Mouse (Mus musculus): ENCODE data around the gene Gcfc2. TPM values are rescaled to one million over a fixed set of nuclear protein-coding genes. Genes with fewer than 3 reads are reported as not detected.

Gcfc2 gene
- polyA plus RNA-seq (2015; fragmentation: Nextera tagmentation; extraction: Ambion mirVana), result 7.6 and 8.4 TPM in 2 replicates

DNA sequence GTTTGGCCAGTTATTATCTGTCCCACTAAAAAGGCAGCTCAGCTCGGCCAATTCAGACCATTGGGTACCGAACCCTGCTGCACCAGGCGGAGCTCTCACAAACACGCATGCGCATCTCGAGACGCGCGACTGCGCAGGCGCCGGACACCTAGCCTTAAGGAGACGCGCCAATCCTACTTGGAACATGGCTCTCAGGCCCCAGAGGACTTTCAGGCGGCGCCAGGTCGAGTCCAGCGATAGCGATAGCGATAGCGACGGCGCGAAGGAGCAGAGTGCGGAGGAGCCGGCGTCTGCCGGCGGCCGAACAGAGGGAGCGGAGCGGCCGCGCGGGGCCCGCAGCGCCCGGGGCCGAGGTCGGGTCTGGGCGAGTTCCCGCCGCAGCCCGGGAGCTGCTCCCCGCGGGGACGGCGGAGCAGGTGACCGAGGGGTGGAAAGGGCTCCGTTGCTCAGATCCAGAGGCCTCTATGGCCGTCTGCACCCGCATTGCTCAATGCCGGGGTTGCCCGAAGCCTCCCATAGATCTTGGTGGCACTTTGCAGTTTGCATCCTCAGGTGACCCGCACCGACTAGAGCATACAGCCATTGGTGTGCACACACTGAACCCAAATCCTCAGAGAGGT lies at the start of gene Gcfc2:
Gene Gcfc2 (plus strand): TSS at position 147 of the 620 bp plus-strand sequence.
- H3K4me2 ChIP-seq (ENCODE audit: low read length), result peak within 1 kb of the TSS; percentile 73
- ATAC-seq, result peak; percentile 98
- no peaks in the 10 kb centered on the region for H3K36me3 ChIP-seq (ENCODE audit: control insufficient read depth, insufficient read depth, low read length)
- peak within 1 kb of the TSS; percentile 60; the same call in 1 of the 2 replicates for H3K27ac ChIP-seq (ENCODE audit: low read length)
- H3K9me3 ChIP-seq (replicated peaks; ENCODE audit: control insufficient read depth, low read length, poor library complexity, severe bottlenecking), result no peaks in the 10 kb centered on the region
- peak within 1 kb of the TSS; percentile 76 for H3K4me3 ChIP-seq (ENCODE audit: low read depth, low read length)
- peak within 1 kb of the TSS; percentile 84 for H3K9ac ChIP-seq (ENCODE audit: low read depth, low read length)
- H3K4me1 ChIP-seq (ENCODE audit: control insufficient read depth, insufficient read depth, low read length), result peaks cover 7% of the 10 kb centered on the region
- WGBS, result under 1% methylated on average over 49 of the region's 56 CpGs
- H3K27me3 ChIP-seq (ENCODE audit: control insufficient read depth, insufficient read depth, low read depth, low read length), result no peaks in the 10 kb centered on the region

GRCm38 (mm10) chr6:81895678-81896230 lies 27.7 kb upstream of the Gcfc2 start:
- H3K4me2 ChIP-seq (ENCODE audit: low read length), result no peak overlapping the region
- 82% methylated on average over 2 of the region's 3 CpGs for WGBS
- H3K4me3 ChIP-seq (ENCODE audit: low read depth, low read length), result no peak overlapping the region
- ATAC-seq, result no peak
- H3K36me3 ChIP-seq (ENCODE audit: control insufficient read depth, insufficient read depth, low read length), result no peaks in the 10 kb centered on the region
- no peaks in the 10 kb centered on the region for H3K27me3 ChIP-seq (ENCODE audit: control insufficient read depth, insufficient read depth, low read depth, low read length)
- H3K27ac ChIP-seq (ENCODE audit: low read length), result no peak overlapping the region
- no peak overlapping the region for H3K9ac ChIP-seq (ENCODE audit: low read depth, low read length)
- no peaks in the 10 kb centered on the region for H3K4me1 ChIP-seq (ENCODE audit: control insufficient read depth, insufficient read depth, low read length)
- H3K9me3 ChIP-seq (replicated peaks; ENCODE audit: control insufficient read depth, low read length, poor library complexity, severe bottlenecking), result no peaks in the 10 kb centered on the region

- no peak overlapping the region for H3K4me2 ChIP-seq (ENCODE audit: low read length)
- no peaks in the 10 kb centered on the region for H3K4me1 ChIP-seq (ENCODE audit: control insufficient read depth, insufficient read depth, low read length)
- H3K36me3 ChIP-seq (ENCODE audit: control insufficient read depth, insufficient read depth, low read length), result no peaks in the 10 kb centered on the region
- no peak overlapping the region for H3K4me3 ChIP-seq (ENCODE audit: low read depth, low read length)
- H3K9ac ChIP-seq (ENCODE audit: low read depth, low read length), result no peak overlapping the region
- no peaks in the 10 kb centered on the region for H3K9me3 ChIP-seq (replicated peaks; ENCODE audit: control insufficient read depth, low read length, poor library complexity, severe bottlenecking)
- H3K27ac ChIP-seq (ENCODE audit: low read length), result no peak overlapping the region
- H3K27me3 ChIP-seq (ENCODE audit: control insufficient read depth, insufficient read depth, low read depth, low read length), result no peaks in the 10 kb centered on the region
- ATAC-seq, result no peak
- 87% methylated on average over 25 of the region's 25 CpGs for WGBS
Measured at GRCm38 (mm10) chr6:81910302-81910855, 13.1 kb upstream of the Gcfc2 start.

DNA sequence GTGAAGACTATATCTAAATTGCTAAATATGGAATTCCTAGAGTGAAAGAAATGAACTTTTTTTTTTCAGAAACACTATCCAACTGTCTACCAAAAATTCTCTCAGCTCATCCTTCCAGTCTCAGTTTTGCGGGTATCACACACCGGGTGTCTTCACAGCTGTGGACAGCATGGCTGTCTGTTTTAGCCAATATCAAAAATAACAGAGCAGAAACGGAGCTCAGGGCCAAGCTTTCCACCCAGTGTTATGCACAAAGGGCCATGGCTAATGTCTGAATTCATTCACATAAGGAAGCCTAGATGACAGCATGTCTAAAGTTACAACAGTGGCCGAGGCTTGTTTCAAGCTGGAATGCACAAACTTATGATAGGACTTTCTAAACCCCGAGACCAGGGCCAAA lies 12.2 kb upstream of the Gcfc2 start:
- H3K4me2 ChIP-seq (ENCODE audit: low read length), result no peak overlapping the region
- H3K36me3 ChIP-seq (ENCODE audit: control insufficient read depth, insufficient read depth, low read length), result no peaks in the 10 kb centered on the region

DNA sequence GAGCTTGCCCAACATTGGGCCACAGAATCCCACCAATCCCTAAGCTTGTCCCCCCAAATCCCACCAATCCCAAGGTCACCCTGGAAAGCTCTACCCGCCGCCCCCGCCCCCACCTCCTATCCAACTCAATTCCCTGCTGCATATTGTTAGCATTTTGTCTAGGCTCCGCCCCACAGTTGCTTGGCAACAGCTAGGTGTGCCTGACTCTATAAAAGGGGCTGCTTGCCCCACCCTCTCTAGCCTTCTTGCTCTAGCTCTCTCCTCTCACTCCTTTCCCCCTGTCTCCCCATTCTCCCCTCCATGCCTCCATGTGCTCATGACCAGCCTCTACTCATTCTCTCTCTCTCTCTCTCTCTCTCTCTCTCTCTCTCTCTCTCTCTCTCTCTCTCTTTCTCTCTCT lies 11.8 kb upstream of the Gcfc2 start:
- no peak overlapping the region for H3K27ac ChIP-seq (ENCODE audit: low read length)
- no peak overlapping the region for H3K4me3 ChIP-seq (ENCODE audit: low read depth, low read length)
- WGBS, result 83% methylated on average over 4 of the region's 4 CpGs
- no peak for ATAC-seq
- H3K4me1 ChIP-seq (ENCODE audit: control insufficient read depth, insufficient read depth, low read length), result no peaks in the 10 kb centered on the region
- no peaks in the 10 kb centered on the region for H3K36me3 ChIP-seq (ENCODE audit: control insufficient read depth, insufficient read depth, low read length)
- no peaks in the 10 kb centered on the region for H3K27me3 ChIP-seq (ENCODE audit: control insufficient read depth, insufficient read depth, low read depth, low read length)
- H3K4me2 ChIP-seq (ENCODE audit: low read length), result no peak overlapping the region
- no peaks in the 10 kb centered on the region for H3K9me3 ChIP-seq (replicated peaks; ENCODE audit: control insufficient read depth, low read length, poor library complexity, severe bottlenecking)
- no peak overlapping the region for H3K9ac ChIP-seq (ENCODE audit: low read depth, low read length)

More for the DNA sequence above, 12.2 kb upstream of the Gcfc2 start:
- ATAC-seq, result no peak
- no peaks in the 10 kb centered on the region for H3K9me3 ChIP-seq (replicated peaks; ENCODE audit: control insufficient read depth, low read length, poor library complexity, severe bottlenecking)
- WGBS, result 89% methylated on average over 5 of the region's 5 CpGs
- H3K27ac ChIP-seq (ENCODE audit: low read length), result no peak overlapping the region
- no peaks in the 10 kb centered on the region for H3K4me1 ChIP-seq (ENCODE audit: control insufficient read depth, insufficient read depth, low read length)
- H3K9ac ChIP-seq (ENCODE audit: low read depth, low read length), result no peak overlapping the region
- no peak overlapping the region for H3K4me3 ChIP-seq (ENCODE audit: low read depth, low read length)
- no peaks in the 10 kb centered on the region for H3K27me3 ChIP-seq (ENCODE audit: control insufficient read depth, insufficient read depth, low read depth, low read length)

DNA sequence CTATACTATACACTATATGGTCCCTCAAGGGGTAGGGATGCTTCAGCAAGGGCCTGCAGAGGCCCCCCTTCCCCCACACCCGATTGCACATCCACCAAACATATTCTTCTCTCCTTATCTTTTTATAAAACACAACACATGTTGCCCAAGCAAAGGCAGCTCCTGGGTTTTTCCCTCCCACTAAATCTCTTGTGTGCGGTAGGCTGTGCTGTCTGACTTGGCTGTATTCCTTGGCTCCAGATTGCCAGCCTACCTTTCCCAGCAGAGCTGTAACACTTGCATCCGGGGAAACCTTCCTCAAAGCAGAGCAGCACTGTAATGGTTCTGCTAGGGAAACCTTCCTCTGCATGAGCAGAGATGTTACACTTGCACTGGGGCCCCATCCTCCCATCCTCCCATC lies 11.3 kb upstream of the Gcfc2 start:
- Histone ChIP-seq H3K9ac (ENCODE audit: low read depth, low read length) (no peak overlapping the region), H3K36me3 (ENCODE audit: control insufficient read depth, insufficient read depth, low read length) (no peaks in the 10 kb centered on the region), H3K27ac (ENCODE audit: low read length) (no peak overlapping the region), H3K27me3 (ENCODE audit: control insufficient read depth, insufficient read depth, low read depth, low read length) (no peaks in the 10 kb centered on the region), H3K9me3 (replicated peaks; ENCODE audit: control insufficient read depth, low read length, poor library complexity, severe bottlenecking) (no peaks in the 10 kb centered on the region), H3K4me1 (ENCODE audit: control insufficient read depth, insufficient read depth, low read length) (no peaks in the 10 kb centered on the region), H3K4me2 (ENCODE audit: low read length) (no peak overlapping the region), H3K4me3 (ENCODE audit: low read depth, low read length) (no peak overlapping the region)
- WGBS, result 86% methylated on average over 3 of the region's 3 CpGs
- ATAC-seq, result no peak

- Histone ChIP-seq H3K27me3 (ENCODE audit: control insufficient read depth, insufficient read depth, low read depth, low read length) (no peaks in the 10 kb centered on the region), H3K4me2 (ENCODE audit: low read length) (peak overlapping the region; percentile 73), H3K4me1 (ENCODE audit: control insufficient read depth, insufficient read depth, low read length) (peaks cover 7% of the 10 kb centered on the region), H3K27ac (ENCODE audit: low read length) (no peak overlapping the region), H3K36me3 (ENCODE audit: control insufficient read depth, insufficient read depth, low read length) (no peaks in the 10 kb centered on the region), H3K9me3 (replicated peaks; ENCODE audit: control insufficient read depth, low read length, poor library complexity, severe bottlenecking) (no peaks in the 10 kb centered on the region), H3K9ac (ENCODE audit: low read depth, low read length) (peak overlapping the region; percentile 84), H3K4me3 (ENCODE audit: low read depth, low read length) (peak overlapping the region; percentile 76)
- ATAC-seq, result peak; percentile 46
- 11% methylated on average over 5 of the region's 5 CpGs for WGBS
Measured at GRCm38 (mm10) chr6:81924304-81924703, 835 bp downstream of the Gcfc2 start.

GRCm38 (mm10) chr6:81929402-81929801 lies 5.9 kb downstream of the Gcfc2 start:
- Histone ChIP-seq H3K4me3 (ENCODE audit: low read depth, low read length) (no peak overlapping the region), H3K4me1 (ENCODE audit: control insufficient read depth, insufficient read depth, low read length) (peaks cover 3% of the 10 kb centered on the region), H3K27ac (ENCODE audit: low read length) (no peak overlapping the region), H3K4me2 (ENCODE audit: low read length) (no peak overlapping the region), H3K27me3 (ENCODE audit: control insufficient read depth, insufficient read depth, low read depth, low read length) (no peaks in the 10 kb centered on the region), H3K36me3 (ENCODE audit: control insufficient read depth, insufficient read depth, low read length) (peaks cover 30% of the 10 kb centered on the region), H3K9me3 (replicated peaks; ENCODE audit: control insufficient read depth, low read length, poor library complexity, severe bottlenecking) (no peaks in the 10 kb centered on the region; the same call in 1 of the 2 replicates), H3K9ac (ENCODE audit: low read depth, low read length) (no peak overlapping the region)
- ATAC-seq, result no peak
- WGBS, result 89% methylated on average over 4 of the region's 4 CpGs

DNA sequence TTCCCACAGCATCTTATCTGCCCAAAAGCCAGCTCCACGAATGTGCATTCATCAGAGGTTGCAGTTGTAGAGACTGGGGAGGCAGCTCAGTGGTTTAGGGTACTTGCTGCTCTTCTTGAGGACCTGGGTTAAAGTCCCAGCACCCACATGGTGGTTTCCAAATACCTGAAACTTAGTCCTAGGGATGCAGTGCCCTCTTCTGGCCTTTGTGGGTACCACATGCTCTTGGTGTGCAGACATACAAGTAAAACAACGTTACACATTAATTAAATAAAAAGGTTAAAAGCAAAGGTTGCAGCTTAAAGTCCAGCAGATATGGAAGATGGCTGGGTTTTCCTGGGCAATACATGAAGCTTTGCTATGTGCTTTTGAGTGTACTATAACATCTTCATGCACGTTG lies 9.8 kb downstream of the Gcfc2 start:
- Histone ChIP-seq H3K9me3 (replicated peaks; ENCODE audit: control insufficient read depth, low read length, poor library complexity, severe bottlenecking) (no peaks in the 10 kb centered on the region; the same call in 1 of the 2 replicates), H3K27me3 (ENCODE audit: control insufficient read depth, insufficient read depth, low read depth, low read length) (no peaks in the 10 kb centered on the region), H3K27ac (ENCODE audit: low read length) (no peak overlapping the region), H3K4me2 (ENCODE audit: low read length) (no peak overlapping the region), H3K4me3 (ENCODE audit: low read depth, low read length) (no peak overlapping the region), H3K9ac (ENCODE audit: low read depth, low read length) (no peak overlapping the region), H3K36me3 (ENCODE audit: control insufficient read depth, insufficient read depth, low read length) (peaks cover 46% of the 10 kb centered on the region), H3K4me1 (ENCODE audit: control insufficient read depth, insufficient read depth, low read length) (no peaks in the 10 kb centered on the region)
- WGBS, result 96% methylated on average over 3 of the region's 3 CpGs
- ATAC-seq, result no peak
